Comparison of ENCODE assay signal across 14 mouse cellular contexts in genomic region chr9:47165480-47166131, GRCm38 (mm10).
DNase-seq lines count a peak whose midpoint lies in the region; ATAC-seq and TF ChIP-seq lines count a peak whose summit lies in the region.
"Had no signal": no experiment of that assay in that cellular context is flagged by ENCODE, and none has a peak within 500 bp of the region (broad histone marks: within the 10 kb centered on the region; RNA-seq: fewer than 3 reads in every experiment).

No protein-coding gene starts in this region.

- H3K4me1 ChIP-seq in liver, adult 2 months (ENCODE audit: control insufficient read depth, insufficient read depth, low read length) = peaks cover 5% of the 10 kb centered on the region; the same call in 1 of the 2 replicates
- H3K4me1 ChIP-seq in liver, embryonic 12.5 days = no peaks in the 10 kb centered on the region
- peaks cover 4% of the 10 kb centered on the region for H3K4me1 ChIP-seq in lung, embryonic 16.5 days (replicated peaks; ENCODE audit: control insufficient read depth, insufficient read depth, low read length)
- H3K4me1 ChIP-seq in stomach, embryonic 16.5 days (ENCODE audit: control insufficient read depth, insufficient read depth, low read length) = no peaks in the 10 kb centered on the region

- no peaks in the 10 kb centered on the region for H3K27me3 ChIP-seq in liver, adult 2 months (ENCODE audit: control insufficient read depth, insufficient read depth, low read length)
- no peaks in the 10 kb centered on the region for H3K27me3 ChIP-seq in liver, embryonic 12.5 days (replicated peaks)
- no peaks in the 10 kb centered on the region for H3K27me3 ChIP-seq in lung, embryonic 16.5 days (ENCODE audit: control insufficient read depth, insufficient read depth, low read depth, low read length)
- no peaks in the 10 kb centered on the region for H3K27me3 ChIP-seq in stomach, embryonic 16.5 days (ENCODE audit: control insufficient read depth, insufficient read depth, low read length)

- no peak overlapping the region for H3K27ac ChIP-seq in liver, adult 2 months (replicated peaks; ENCODE audit: insufficient read depth, low read depth, low read length)
- no peak overlapping the region for H3K27ac ChIP-seq in liver, embryonic 12.5 days
- peak overlapping the region; percentile 66; the same call in 1 of the 2 replicates for H3K27ac ChIP-seq in lung, embryonic 16.5 days (ENCODE audit: low read length)
- H3K27ac ChIP-seq in stomach, embryonic 16.5 days (ENCODE audit: low read length) = peak overlapping the region; percentile 56; the same call in 1 of the 2 replicates
- H3K27ac ChIP-seq in layer of hippocampus, adult 2 months = no peak overlapping the region

- no peak for TF ChIP-seq CTCF in liver, adult 2 months (IDR thresholded peaks at IDR 0.05; ENCODE audit: low read depth, low read length)
- TF ChIP-seq CTCF in layer of hippocampus, adult 2 months (conservative IDR thresholded peaks at IDR 0.05) = no peak

- 22% methylated on average over 8 of the region's 8 CpGs for WGBS in liver, adult 2 months
- 51% methylated on average over 8 of the region's 8 CpGs for WGBS in liver, embryonic 12.5 days (ENCODE audit: insufficient replicate concordance)
- WGBS in lung, embryonic 16.5 days = 15% methylated on average over 8 of the region's 8 CpGs
- 27% methylated on average over 8 of the region's 8 CpGs for WGBS in stomach, embryonic 16.5 days

- H3K4me3 ChIP-seq in liver, adult 2 months (ENCODE audit: insufficient read depth, low read depth, low read length) = no peak overlapping the region
- H3K4me3 ChIP-seq in liver, embryonic 12.5 days = no peak overlapping the region
- no peak overlapping the region for H3K4me3 ChIP-seq in lung, embryonic 16.5 days (ENCODE audit: low read length)
- H3K4me3 ChIP-seq in stomach, embryonic 16.5 days (replicated peaks; ENCODE audit: low read length) = no peak overlapping the region
- no peak overlapping the region for H3K4me3 ChIP-seq in layer of hippocampus, adult 2 months

- no peak for TF ChIP-seq POLR2A in liver, adult 2 months (IDR thresholded peaks at IDR 0.05; ENCODE audit: extremely low read depth, insufficient read depth, low read length)

- H3K9me3 ChIP-seq in liver, embryonic 12.5 days (replicated peaks) = no peaks in the 10 kb centered on the region
- no peaks in the 10 kb centered on the region for H3K9me3 ChIP-seq in lung, embryonic 16.5 days (ENCODE audit: control insufficient read depth, low read length)
- no peaks in the 10 kb centered on the region for H3K9me3 ChIP-seq in stomach, embryonic 16.5 days (replicated peaks; ENCODE audit: control insufficient read depth, low read length)

- H3K4me2 ChIP-seq in liver, embryonic 12.5 days = no peak overlapping the region
- H3K4me2 ChIP-seq in lung, embryonic 16.5 days (ENCODE audit: low read depth, low read length) = peak overlapping the region; percentile 30
- H3K4me2 ChIP-seq in stomach, embryonic 16.5 days (ENCODE audit: low read depth, low read length) = peak overlapping the region; percentile 17

- H3K36me3 ChIP-seq in liver, adult 2 months (ENCODE audit: control insufficient read depth, insufficient read depth, low read length) = no peaks in the 10 kb centered on the region
- no peaks in the 10 kb centered on the region for H3K36me3 ChIP-seq in liver, embryonic 12.5 days
- H3K36me3 ChIP-seq in lung, embryonic 16.5 days (ENCODE audit: control insufficient read depth, insufficient read depth, low read length) = no peaks in the 10 kb centered on the region
- H3K36me3 ChIP-seq in stomach, embryonic 16.5 days (ENCODE audit: control insufficient read depth, insufficient read depth, low read length) = no peaks in the 10 kb centered on the region

- peak; percentile 6 for DNase-seq in embryo, embryonic 11 days
- no peak for DNase-seq in embryo, embryonic 9.5 days (ENCODE audit: extremely low spot score)
- DNase-seq in liver, adult 2 months (ENCODE audit: extremely low read depth, low read depth, low spot score) = peak; percentile 43
- no peak for DNase-seq in layer of hippocampus, adult 2 months (ENCODE audit: low spot score in 2 of 2)
- DNase-seq in cerebellum, postnatal 4 days (ENCODE audit: low spot score in 2 of 2) = no peak
- DNase-seq: cerebellum, adult 18-20 months; gastrocnemius, postnatal 36 days; liver; right cerebral cortex, postnatal 14 days; thymus, postnatal 14 days had no signal

- ATAC-seq in liver, embryonic 12.5 days = no peak
- peak; percentile 83 for ATAC-seq in lung, embryonic 16.5 days (ENCODE audit: low read depth)
- ATAC-seq in stomach, embryonic 16.5 days (ENCODE audit: insufficient read depth, low FRiP score) = peak; percentile 47; the same call in 1 of the 2 replicates
- ATAC-seq: hindbrain, embryonic 16.5 days had no signal

- no peak overlapping the region for H3K9ac ChIP-seq in liver, adult 2 months (ENCODE audit: low read depth, low read length)
- no peak overlapping the region for H3K9ac ChIP-seq in liver, embryonic 12.5 days
- no peak overlapping the region for H3K9ac ChIP-seq in lung, embryonic 16.5 days (ENCODE audit: low read length)
- H3K9ac ChIP-seq in stomach, embryonic 16.5 days (ENCODE audit: low read length) = no peak overlapping the region

- H3K79me2 ChIP-seq in liver, adult 2 months (ENCODE audit: control insufficient read depth, insufficient read depth, low read length) = no peaks in the 10 kb centered on the region

Comparison
In these comparisons a context has a peak if more than half of its experiments do, and no peak if none do; other contexts are left out.
1. DNase-seq: peak in embryo, embryonic 11 days (single experiment) and liver, adult 2 months (single experiment); none in embryo, embryonic 9.5 days (single experiment), layer of hippocampus, adult 2 months (0 of 2) and cerebellum, postnatal 4 days (0 of 2).
2. H3K27ac ChIP-seq: peak in lung, embryonic 16.5 days (single experiment) and stomach, embryonic 16.5 days (single experiment); none in liver, adult 2 months (single experiment), liver, embryonic 12.5 days (single experiment) and layer of hippocampus, adult 2 months (single experiment).